Mouse (Mus musculus) heart, postnatal 25 days (tissue): ENCODE results near the gene Nfyc. TPM values are rescaled to one million over a fixed set of nuclear protein-coding genes. Genes with fewer than 3 reads are reported as not detected.

Source experiments
- DNase-seq: peaks from one replicate; pipeline ENCODE4 v3.0.0; 2022; ENCODE audit warnings: low spot score
- intact Hi-C: fragments of 180-260 bp; cut with DNase I; formaldehyde crosslinking; loops from one replicate; pipeline ENCODE4 v1.15.1; 2025
- total RNA-seq, 2 experiments: library from RNA; stranded (reverse); gene quantifications; 2 replicates each; pipeline ENCODE4 v1.2.3; 2021

Gene Nfyc
- total RNA-seq, 2 experiments from 2014 or later: 58.6 to 62.3 TPM

- intact Hi-C loops: no loop called here
Measured at GRCm38 (mm10) chr4:120826418-120826817, 5.0 kb downstream of the Nfyc start.

DNA sequence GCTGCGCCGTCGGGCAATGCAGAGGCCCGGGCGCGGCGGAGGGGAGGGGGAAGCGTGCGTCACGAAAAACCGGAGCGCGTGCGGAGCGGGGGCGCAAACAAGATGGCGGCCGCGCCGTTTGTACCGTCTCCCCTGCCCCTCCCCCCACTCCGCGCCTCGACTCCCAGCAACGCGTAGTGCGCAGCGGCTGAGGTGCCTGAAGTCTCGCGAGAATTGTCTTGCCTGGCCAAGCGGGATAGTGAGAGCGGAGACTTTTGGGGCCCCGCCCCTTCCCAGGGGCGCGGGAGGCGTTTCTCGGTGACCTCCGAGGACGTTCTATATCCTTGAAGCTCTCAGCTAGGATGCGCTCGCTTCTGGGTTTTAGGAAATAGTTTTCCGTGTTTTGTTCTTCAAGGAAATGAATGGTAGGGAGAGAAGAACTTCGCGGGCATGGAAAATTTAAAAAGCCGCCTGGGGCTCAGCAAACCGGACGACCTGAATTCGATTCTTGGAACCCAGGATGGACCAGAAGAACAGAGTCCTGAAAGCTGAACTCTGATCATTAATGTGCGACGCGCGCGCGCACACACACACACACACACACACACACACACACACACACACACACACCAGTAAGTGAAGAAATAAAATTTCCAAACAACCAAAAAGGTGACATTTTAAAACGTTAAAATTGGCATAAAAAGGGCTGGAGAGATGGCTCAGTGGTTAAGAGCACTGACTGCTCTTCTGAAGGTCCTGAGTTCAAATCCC lies 5.6 kb downstream of the Nfyc start:
- intact Hi-C loops: no loop called here
- DNase-seq: peak; percentile 94

More at GRCm38 (mm10) chr4:120826418-120826817, 5.0 kb downstream of the Nfyc start:
- DNase-seq: no peak

DNA sequence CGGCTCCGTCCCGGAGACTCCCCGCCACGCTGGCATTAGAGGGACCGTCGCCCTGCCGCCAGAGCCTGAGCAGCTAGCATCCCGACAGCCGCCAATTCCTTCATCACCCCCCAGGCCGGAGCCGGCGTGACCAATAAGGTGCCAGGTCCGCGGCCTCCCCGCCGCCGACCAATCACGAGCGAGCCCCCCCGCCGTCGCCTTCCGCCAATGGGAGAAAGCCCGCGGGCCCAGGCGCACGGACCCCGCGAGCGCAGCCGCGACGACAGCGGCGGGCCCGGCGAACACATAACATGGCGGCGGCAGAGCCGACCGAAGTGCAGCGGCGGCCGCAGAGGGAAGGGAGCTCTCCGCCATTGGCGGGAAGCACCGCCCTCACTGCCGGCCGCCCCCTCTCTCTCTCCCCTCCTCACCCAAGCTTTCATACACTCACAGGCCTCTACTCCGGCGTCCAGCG lies 6.2 kb downstream of the Nfyc start:
- intact Hi-C loops: no loop called here
- DNase-seq: peak; percentile 93

- DNase-seq: no peak
- intact Hi-C loops: no loop called here
Measured at GRCm38 (mm10) chr4:120822191-120822911, 9.0 kb downstream of the Nfyc start.

DNA sequence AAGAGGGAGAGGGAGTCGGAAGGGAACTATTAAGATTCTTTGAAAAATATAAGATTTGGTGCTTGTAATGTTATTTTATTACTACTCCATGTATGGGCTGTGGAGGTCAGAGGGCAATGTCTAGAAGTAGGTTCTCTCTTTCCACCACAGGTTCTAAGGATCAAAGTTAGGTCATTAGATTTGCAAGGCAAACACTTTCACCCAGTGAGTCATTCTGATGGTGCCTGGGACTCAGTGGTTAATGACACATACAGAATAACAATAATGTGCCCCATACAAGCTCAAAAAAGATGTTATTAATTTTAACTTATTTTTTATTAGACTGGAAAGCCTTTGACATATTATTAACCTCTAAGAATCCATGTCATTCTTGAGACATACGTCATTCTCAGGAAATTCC lies 11.5 kb downstream of the Nfyc start:
- no peak for DNase-seq

GRCm38 (mm10) chr4:120819296-120819695 lies 12.1 kb downstream of the Nfyc start:
- intact Hi-C loops: no loop called here

More for the DNA sequence above, 11.5 kb downstream of the Nfyc start:
- intact Hi-C loops: no loop called here

DNA sequence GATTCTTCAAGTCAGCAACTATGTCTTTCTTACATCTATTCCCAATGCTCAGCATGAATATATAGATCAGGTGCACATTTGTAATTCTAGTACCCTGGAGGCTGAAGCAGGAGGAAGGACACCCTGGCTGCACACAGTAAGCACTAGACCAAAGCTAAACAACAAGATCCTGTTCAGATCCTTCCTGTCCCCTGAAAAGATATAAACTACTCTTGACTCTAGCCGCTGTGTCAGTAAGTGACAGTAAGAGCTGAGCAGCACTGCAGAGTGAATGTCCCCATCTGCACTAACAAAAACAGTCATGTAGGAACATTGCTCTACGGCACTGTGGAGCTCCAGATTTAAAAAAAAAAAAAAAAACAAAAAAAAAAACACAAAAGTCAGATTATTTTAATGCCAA lies 13.4 kb downstream of the Nfyc start:
- intact Hi-C loops: no loop called here
- no peak for DNase-seq

More at GRCm38 (mm10) chr4:120819296-120819695, 12.1 kb downstream of the Nfyc start:
- DNase-seq: no peak

- intact Hi-C loops: no loop called here
- DNase-seq: no peak
Measured at GRCm38 (mm10) chr4:120817002-120817774, 14.2 kb downstream of the Nfyc start.

- intact Hi-C loops: no loop called here
- DNase-seq: peak; percentile 73
Measured at GRCm38 (mm10) chr4:120815622-120816334, 15.6 kb downstream of the Nfyc start.

GRCm38 (mm10) chr4:120815163-120815562 lies 16.2 kb downstream of the Nfyc start:
- no peak for DNase-seq
- intact Hi-C loops: no loop called here

DNA sequence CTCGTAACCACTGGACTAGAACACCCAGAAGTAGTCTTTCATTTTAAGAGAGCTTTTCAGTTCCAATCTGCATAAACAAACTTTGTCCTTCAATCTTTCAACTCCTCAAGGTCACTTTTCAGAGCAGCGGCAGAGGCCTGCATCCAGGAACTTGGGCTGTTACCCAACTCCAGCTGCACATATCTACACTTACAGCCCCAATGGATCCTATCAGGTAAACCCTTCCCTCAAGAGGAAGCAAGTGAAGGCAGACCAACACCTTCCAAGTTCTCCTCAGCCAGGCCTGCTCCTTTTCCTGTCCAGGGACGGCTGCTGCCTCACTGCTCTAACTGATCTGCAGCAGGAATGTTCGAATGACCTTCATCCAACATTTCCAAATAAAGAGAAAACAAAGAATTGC lies 17.2 kb downstream of the Nfyc start:
- no peak for DNase-seq
- intact Hi-C loops: no loop called here

- intact Hi-C loops: no loop called here
- DNase-seq: no peak
Measured at GRCm38 (mm10) chr4:120813762-120814161, 17.6 kb downstream of the Nfyc start.

DNA sequence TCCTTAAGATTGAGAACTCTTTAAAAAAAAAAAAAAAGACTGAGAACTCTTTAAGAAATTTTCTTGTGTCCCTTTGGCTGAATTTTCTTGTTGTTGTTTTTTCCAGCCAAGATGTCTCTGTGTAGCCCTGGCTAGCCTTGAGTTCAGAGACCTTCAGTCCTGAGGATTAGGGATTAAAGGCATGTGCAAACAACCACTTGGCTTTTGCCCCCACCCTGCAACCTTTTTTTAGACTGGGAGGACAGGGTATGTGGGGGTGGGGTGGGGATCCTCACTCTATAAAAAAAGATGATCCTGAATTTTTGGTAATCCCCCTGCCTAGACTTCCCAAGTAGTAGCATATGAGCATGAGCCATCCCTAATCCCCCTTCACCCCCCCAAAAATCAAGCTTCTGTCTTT lies 25.6 kb downstream of the Nfyc start:
- intact Hi-C loops: no loop called here
- no peak for DNase-seq

GRCm38 (mm10) chr4:120801446-120801845 lies 29.9 kb downstream of the Nfyc start:
- DNase-seq: no peak
- intact Hi-C loops: no loop called here

- DNase-seq: no peak
- intact Hi-C loops: no loop called here
Measured at GRCm38 (mm10) chr4:120800691-120801090, 30.7 kb downstream of the Nfyc start.

DNA sequence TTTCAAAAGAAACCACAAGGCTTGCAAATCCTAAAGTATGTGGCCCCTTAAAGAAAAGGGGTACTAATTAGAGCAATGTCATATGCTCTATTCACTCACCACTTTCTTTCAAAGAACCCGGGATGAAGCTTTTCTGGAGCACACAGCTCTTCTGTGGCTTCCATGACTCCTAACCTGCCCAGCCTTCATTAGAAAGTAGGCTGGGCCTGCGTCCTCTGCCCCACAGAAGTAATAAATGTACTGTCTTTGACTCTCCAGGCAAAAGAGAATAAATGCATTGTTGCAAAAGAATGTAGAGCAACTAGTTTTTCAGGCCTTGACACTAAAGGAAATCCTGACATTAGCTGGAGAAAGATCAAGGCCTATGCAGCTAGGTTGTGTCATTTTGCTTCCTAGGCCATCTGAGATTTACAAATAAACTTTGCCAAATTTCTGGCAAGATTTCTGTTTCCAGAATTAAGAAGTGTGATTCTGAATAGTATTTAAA lies 31.6 kb downstream of the Nfyc start:
- no peak for DNase-seq
- intact Hi-C loops: no loop called here

DNA sequence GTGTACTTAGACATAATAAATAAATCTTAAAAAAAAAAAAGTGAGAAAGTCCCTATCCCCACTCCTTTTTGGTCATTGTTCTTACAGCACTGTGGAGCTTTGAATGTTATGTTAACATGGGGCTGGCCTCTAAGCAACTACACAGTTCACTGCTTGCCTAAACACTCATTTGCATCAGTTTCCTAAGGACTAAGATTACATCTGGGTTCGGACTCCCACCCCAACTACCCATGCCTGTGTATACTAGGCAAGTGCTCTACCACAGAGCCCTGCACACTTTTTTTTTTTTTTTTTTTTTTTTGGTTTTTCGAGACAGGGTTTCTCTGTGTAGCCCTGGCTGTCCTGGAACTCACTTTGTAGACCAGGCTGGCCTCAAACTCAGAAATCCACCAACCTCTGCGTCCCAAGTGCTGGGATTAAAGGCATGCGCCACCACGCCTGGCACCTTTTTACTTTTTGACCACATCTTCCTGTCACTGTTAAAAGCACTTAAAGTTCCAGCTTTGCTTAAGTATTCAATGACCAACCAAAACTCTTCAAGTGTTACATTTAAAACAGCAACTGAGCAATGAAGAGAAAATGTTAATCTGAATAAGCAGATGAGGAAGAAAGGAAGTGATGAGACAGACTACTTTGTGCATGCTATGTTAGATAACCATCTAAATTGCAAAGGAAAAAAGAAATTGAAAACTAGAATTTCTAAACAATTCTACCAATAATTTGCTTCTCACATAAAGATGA lies 33.2 kb downstream of the Nfyc start:
- no peak for DNase-seq
- intact Hi-C loops: no loop called here

GRCm38 (mm10) chr4:120796687-120797086 lies 34.7 kb downstream of the Nfyc start:
- no peak for DNase-seq
- intact Hi-C loops: no loop called here

DNA sequence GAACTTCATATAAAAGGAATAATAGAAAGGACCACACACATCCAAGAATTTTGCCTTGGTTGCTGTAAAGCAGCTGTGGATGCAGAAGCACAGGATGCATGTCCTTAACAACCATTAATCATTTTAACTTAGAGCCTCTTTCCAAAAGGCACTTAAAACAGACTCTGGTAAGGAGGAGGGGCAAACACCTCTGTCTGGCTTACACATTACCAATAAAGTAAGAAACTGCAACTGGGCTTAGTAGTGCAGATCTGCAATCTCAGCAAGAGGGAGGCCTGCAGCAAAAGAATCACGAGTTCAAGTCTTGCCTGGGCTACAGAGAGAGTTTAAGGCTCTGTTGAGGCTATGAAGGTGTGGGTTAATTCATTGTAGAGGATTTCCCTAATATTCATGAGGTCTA lies 35.7 kb downstream of the Nfyc start:
- intact Hi-C loops: no loop called here
- no peak for DNase-seq
